8 mouse cellular contexts compared by ENCODE assay signal in the genomic region with DNA sequence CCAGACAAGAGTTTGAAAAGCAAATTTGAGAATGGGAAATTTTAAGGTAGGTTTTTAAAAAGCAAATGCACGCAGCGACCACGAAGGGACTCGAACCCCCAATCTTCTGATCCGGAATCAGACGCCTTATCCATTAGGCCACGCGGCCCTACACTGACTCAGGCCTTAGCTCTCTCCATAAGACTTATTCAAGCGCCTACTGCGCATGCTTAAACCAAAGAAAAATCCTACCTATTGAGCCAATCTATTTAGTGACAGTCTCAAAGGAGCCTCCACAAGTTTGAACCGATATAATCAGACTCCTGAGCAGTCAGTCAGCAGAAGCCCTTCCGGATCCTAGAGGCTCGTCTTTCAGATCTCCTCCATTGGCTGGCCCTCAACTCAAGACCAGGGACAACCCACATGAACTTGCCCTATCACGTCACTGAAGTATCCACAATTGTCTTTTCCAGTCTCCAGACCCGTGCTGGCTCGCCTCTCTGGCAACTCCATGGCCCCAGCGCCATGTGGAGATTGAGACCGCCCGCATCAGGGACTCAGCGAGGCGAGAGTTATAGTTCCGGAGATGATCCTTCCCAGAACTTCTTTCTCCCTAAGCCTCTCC. TPM values are rescaled to one million over a fixed set of nuclear protein-coding genes. Genes with fewer than 3 reads are reported as not detected.
DNase-seq lines count a peak whose midpoint lies in the region; ATAC-seq and TF ChIP-seq lines count a peak whose summit lies in the region.

No protein-coding gene starts in this region.

- intact Hi-C loops in gastrocnemius, adult 2 months (cut with DNase I), result loop anchor here (5.0 kb wide), 1 partner anchor 122 kb away; a partner anchor contains a TSS
- intact Hi-C loops in left cerebral cortex, adult 2 months (cut with DNase I), result loop anchor here (5.0 to 10.0 kb wide), 3 partner anchors 122 to 1125 kb away; a partner anchor contains a TSS

- peak; percentile 91 for DNase-seq in ZHBTc4 (ENCODE audit: low read depth, low spot score)
- peak; percentile 85 for DNase-seq in gastrocnemius, adult 2 months
- peak; percentile 94 for DNase-seq in hindbrain, postnatal 0 days (ENCODE audit: low spot score)
- DNase-seq in left cerebral cortex, adult 2 months (ENCODE audit: extremely low spot score in 1 of 2, low spot score in 2 of 2), result peak; percentile 95 to 99
- DNase-seq in retina, postnatal 7 days (ENCODE audit: low read depth, low spot score), result peak; percentile 86
- DNase-seq in urinary bladder, adult 18-20 months (ENCODE audit: low spot score in 2 of 2), result peak; percentile 92 to 98

- 0% methylated on average over 22 of the region's 22 CpGs for WGBS in hindbrain, postnatal 0 days
- under 1% methylated on average over 22 of the region's 22 CpGs for WGBS in macrophage (ENCODE audit: missing documents)

- H3K4me2 ChIP-seq in hindbrain, postnatal 0 days (ENCODE audit: low read depth, low read length), result peak overlapping the region; percentile 81

- H3K27ac ChIP-seq in gastrocnemius, adult 2 months, result peak overlapping the region; percentile 92
- peak overlapping the region; percentile 79 for H3K27ac ChIP-seq in hindbrain, postnatal 0 days
- H3K27ac ChIP-seq in left cerebral cortex, adult 2 months, result peak overlapping the region; percentile 75
- peak overlapping the region; percentile 42 for H3K27ac ChIP-seq in macrophage

- no peaks in the 10 kb centered on the region for H3K27me3 ChIP-seq in hindbrain, postnatal 0 days (ENCODE audit: insufficient read depth, low read length)

- no peaks in the 10 kb centered on the region for H3K9me3 ChIP-seq in hindbrain, postnatal 0 days (ENCODE audit: low read length)

- H3K9ac ChIP-seq in hindbrain, postnatal 0 days (replicated peaks; ENCODE audit: low read length), result peak overlapping the region; percentile 57

- H3K4me1 ChIP-seq in hindbrain, postnatal 0 days (ENCODE audit: insufficient read depth, low read length), result peaks cover 6% of the 10 kb centered on the region; the same call in 1 of the 2 replicates

- ATAC-seq in common myeloid progenitor, adult 5-6 weeks (replicated peaks; ENCODE audit: low read depth, poor library complexity, severe bottlenecking), result peak; percentile 40
- peak; percentile 85 for ATAC-seq in hindbrain, postnatal 0 days

- peak overlapping the region; percentile 79 for H3K4me3 ChIP-seq in gastrocnemius, adult 2 months
- peak overlapping the region; percentile 60 for H3K4me3 ChIP-seq in hindbrain, postnatal 0 days (ENCODE audit: low read length)
- peak overlapping the region; percentile 63 for H3K4me3 ChIP-seq in left cerebral cortex, adult 2 months
- H3K4me3 ChIP-seq in macrophage (ENCODE audit: inconsistent target), result peak overlapping the region; percentile 74

- no peaks in the 10 kb centered on the region for H3K79me2 ChIP-seq in macrophage (ENCODE audit: inconsistent target)

- TF ChIP-seq CTCF in gastrocnemius, adult 2 months (IDR thresholded peaks at IDR 0.05), result no peak
- TF ChIP-seq CTCF in hindbrain, postnatal 0 days (IDR thresholded peaks at IDR 0.05; ENCODE audit: low read depth), result no peak
- no peak for TF ChIP-seq CTCF in left cerebral cortex, adult 2 months (IDR thresholded peaks at IDR 0.05)

- peaks cover 5% of the 10 kb centered on the region; the same call in 1 of the 2 replicates for H3K36me3 ChIP-seq in hindbrain, postnatal 0 days (ENCODE audit: insufficient read depth, low read length)
- H3K36me3 ChIP-seq in macrophage (ENCODE audit: inconsistent target), result no peaks in the 10 kb centered on the region

RNA-seq across cellular contexts. Expression of a gene that starts 13.7 kb away (rescaled TPM):
- total RNA-seq in common myeloid progenitor, adult 5-6 weeks (2017), result 8.9 and 10.1 TPM in 2 replicates
- total RNA-seq in gastrocnemius, adult 2 months (2021), result 1 to 10 TPM; 2.0 to 3.3 TPM
- 17.1 and 28.1 TPM in 2 replicates for total RNA-seq in hindbrain, postnatal 0 days (2014; rRNA removed)
- 9.4 and 10.3 TPM in 2 replicates for polyA plus RNA-seq in hindbrain, postnatal 0 days (2015; fragmentation: Nextera tagmentation; extraction: Ambion mirVana)
- 1 to 10 TPM; 6.8 TPM for total RNA-seq in left cerebral cortex, adult 2 months (2021)
- total RNA-seq in macrophage (2018; cell fraction: chromatin; rRNA removed), result 1 to 10 TPM in 22 of 26 experiments, under 1 TPM in 4; 0.61 to 6.3 (median 2.7) TPM
- 1 to 10 TPM in 25 of 26 experiments, under 1 TPM in 1; 0.89 to 5.8 (median 4.2) TPM for total RNA-seq in macrophage (2018; cell fraction: cytosol; rRNA removed)
- total RNA-seq in macrophage (2018; cell fraction: nucleus; rRNA removed), result 1 to 10 TPM in 24 of 26 experiments, under 1 TPM in 2; 0.78 to 6.9 (median 3.5) TPM
- 1.9 to 4.8 TPM (median 3.4 TPM) in 3 replicates for polyA plus RNA-seq in macrophage (2018)

RNA-seq across cellular contexts. Expression of a gene that starts 49.0 kb away (rescaled TPM):
- total RNA-seq in common myeloid progenitor, adult 5-6 weeks (2017), result 0.14 and 1.8 TPM in 2 replicates
- total RNA-seq in gastrocnemius, adult 2 months (2021), result 1 to 10 TPM; 1.5 to 2.1 TPM
- 37.6 and 44.0 TPM in 2 replicates for total RNA-seq in hindbrain, postnatal 0 days (2014; rRNA removed)
- polyA plus RNA-seq in hindbrain, postnatal 0 days (2015; fragmentation: Nextera tagmentation; extraction: Ambion mirVana), result 21.5 and 21.6 TPM in 2 replicates
- total RNA-seq in left cerebral cortex, adult 2 months (2021), result 10 to 100 TPM; 24.7 to 32.0 TPM
- total RNA-seq in macrophage (2018; cell fraction: chromatin; rRNA removed), result 1 to 10 TPM in 11 of 26 experiments, under 1 TPM in 7, not detected in 8; 0.52 to 1.8 (median 1.0) TPM
- total RNA-seq in macrophage (2018; cell fraction: cytosol; rRNA removed), result under 1 TPM in 22 of 26 experiments, not detected in 4; 0.09 to 0.74 (median 0.21) TPM
- total RNA-seq in macrophage (2018; cell fraction: nucleus; rRNA removed), result 1 to 10 TPM in 4 of 26 experiments, under 1 TPM in 11, not detected in 11; 0.22 to 2.5 (median 0.89) TPM
- 0.16 to 0.60 TPM (median 0.52 TPM) in 3 replicates for polyA plus RNA-seq in macrophage (2018)

RNA-seq across cellular contexts. Expression of a gene that starts 50.4 kb away (rescaled TPM):
- not detected in 2 replicates for total RNA-seq in common myeloid progenitor, adult 5-6 weeks (2017)
- total RNA-seq in gastrocnemius, adult 2 months (2021), result not detected
- total RNA-seq in hindbrain, postnatal 0 days (2014; rRNA removed), result 0.10 TPM in 1 of 2 replicates, not detected in the other
- 0.14 and 0.26 TPM in 2 replicates for polyA plus RNA-seq in hindbrain, postnatal 0 days (2015; fragmentation: Nextera tagmentation; extraction: Ambion mirVana)
- not detected for total RNA-seq in left cerebral cortex, adult 2 months (2021)
- total RNA-seq in macrophage (2018; cell fraction: chromatin; rRNA removed), result not detected
- total RNA-seq in macrophage (2018; cell fraction: cytosol; rRNA removed), result not detected
- total RNA-seq in macrophage (2018; cell fraction: nucleus; rRNA removed), result not detected
- polyA plus RNA-seq in macrophage (2018), result not detected in 3 replicates

Comparison
In these comparisons a context has a peak if more than half of its experiments do, and no peak if none do; other contexts are left out.
1. Peak in every context shown above with its lines: DNase-seq, ATAC-seq, H3K4me3 ChIP-seq and H3K27ac ChIP-seq.
2. H3K27ac ChIP-seq: peak in every context shown above with its lines; median percentile 92 in gastrocnemius, adult 2 months; 79 in hindbrain, postnatal 0 days; 75 in left cerebral cortex, adult 2 months; 42 in macrophage.